11 mouse cellular contexts compared by ENCODE assay signal in the genomic region with DNA sequence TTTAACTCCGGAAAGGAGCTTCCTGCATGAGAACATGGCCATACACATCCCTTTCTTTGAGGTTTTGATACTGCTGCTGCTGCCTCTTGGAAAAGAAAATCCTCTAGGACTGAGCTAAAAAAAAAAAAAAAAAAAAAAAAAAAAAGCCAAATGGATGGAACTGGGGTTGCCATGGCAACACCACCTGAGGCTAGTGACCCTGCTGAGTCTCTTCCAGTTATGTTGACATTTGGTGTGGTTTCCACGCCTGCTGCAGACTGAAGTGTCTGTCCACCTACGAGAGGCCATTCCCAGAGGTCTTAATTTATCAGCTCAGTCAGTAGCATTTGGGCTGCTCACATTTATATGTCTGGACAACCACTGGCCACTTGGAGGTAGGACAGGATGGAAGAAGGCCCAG. TPM values are rescaled to one million over a fixed set of nuclear protein-coding genes. Genes with fewer than 3 reads are reported as not detected.
DNase-seq lines count a peak whose midpoint lies in the region; ATAC-seq and TF ChIP-seq lines count a peak whose summit lies in the region.
"Had no signal": no experiment of that assay in that cellular context is flagged by ENCODE, and none has a peak within 500 bp of the region (broad histone marks: within the 10 kb centered on the region; RNA-seq: fewer than 3 reads in every experiment).

No protein-coding gene starts in this region.

- H3K9ac ChIP-seq in lung, embryonic 14.5 days = no peak overlapping the region
- H3K9ac ChIP-seq in forebrain, embryonic 14.5 days (ENCODE audit: low read length) = no peak overlapping the region
- H3K9ac ChIP-seq in midbrain, embryonic 14.5 days (replicated peaks; ENCODE audit: low read length) = no peak overlapping the region
- H3K9ac ChIP-seq: kidney, embryonic 15.5 days had no signal

- DNase-seq in cerebellum, adult 2 months = peak; percentile 49 to 64
- DNase-seq in cerebellum, adult 11 months = no peak
- DNase-seq in lung, embryonic 14.5 days = peak; percentile 21
- DNase-seq in lung, adult 18-20 months = no peak
- DNase-seq in forebrain, embryonic 14.5 days (ENCODE audit: low spot score) = peak; percentile 25
- DNase-seq in midbrain, embryonic 14.5 days = peak; percentile 65
- no peak for DNase-seq in c-Kit-positive CD71-positive TER-119-positive erythroid progenitor cells, embryonic 14.5 days (ENCODE audit: low spot score)
- no peak for DNase-seq in lung, postnatal 36 days
- DNase-seq: heart, postnatal 14 days; thymus, adult 18-20 months had no signal

- no peak overlapping the region for H3K4me3 ChIP-seq in cerebellum, adult 2 months (replicated peaks; ENCODE audit: insufficient read depth, low read depth, low read length)
- no peak overlapping the region for H3K4me3 ChIP-seq in lung, embryonic 14.5 days (ENCODE audit: low read depth, low read length)
- no peak overlapping the region for H3K4me3 ChIP-seq in forebrain, embryonic 14.5 days (ENCODE audit: low read depth, low read length)
- H3K4me3 ChIP-seq in midbrain, embryonic 14.5 days (replicated peaks; ENCODE audit: low read depth, low read length) = no peak overlapping the region
- H3K4me3 ChIP-seq: kidney, embryonic 15.5 days had no signal

- H3K9me3 ChIP-seq in lung, embryonic 14.5 days (ENCODE audit: low read depth, low read length) = no peaks in the 10 kb centered on the region
- no peaks in the 10 kb centered on the region for H3K9me3 ChIP-seq in forebrain, embryonic 14.5 days (replicated peaks; ENCODE audit: control insufficient read depth, low read length)
- H3K9me3 ChIP-seq in midbrain, embryonic 14.5 days (ENCODE audit: control insufficient read depth, low read length) = no peaks in the 10 kb centered on the region
- H3K9me3 ChIP-seq: kidney, embryonic 15.5 days had no signal

- ATAC-seq in lung, embryonic 14.5 days (ENCODE audit: insufficient read depth) = no peak
- no peak for ATAC-seq in forebrain, embryonic 14.5 days
- no peak for ATAC-seq in midbrain, embryonic 14.5 days (ENCODE audit: low FRiP score, low TSS enrichment)

- TF ChIP-seq CTCF in cerebellum, adult 2 months (IDR thresholded peaks at IDR 0.05; ENCODE audit: borderline replicate concordance, insufficient read depth, low read depth, low read length) = no peak
- no peak for TF ChIP-seq CTCF in lung, embryonic 14.5 days (IDR thresholded peaks at IDR 0.05; ENCODE audit: low read depth)

- 17% methylated on average over 3 of the region's 3 CpGs for WGBS in cerebellum, adult 2 months
- WGBS in lung, embryonic 14.5 days = 22% methylated on average over 3 of the region's 3 CpGs
- 19% methylated on average over 3 of the region's 3 CpGs for WGBS in forebrain, embryonic 14.5 days
- 18% methylated on average over 3 of the region's 3 CpGs for WGBS in midbrain, embryonic 14.5 days

- no peaks in the 10 kb centered on the region for H3K27me3 ChIP-seq in cerebellum, adult 2 months (ENCODE audit: control insufficient read depth, insufficient read depth, low read length)
- H3K27me3 ChIP-seq in lung, embryonic 14.5 days (ENCODE audit: insufficient read depth, low read length) = no peaks in the 10 kb centered on the region
- H3K27me3 ChIP-seq in forebrain, embryonic 14.5 days (replicated peaks; ENCODE audit: control insufficient read depth, insufficient read depth, low read length) = no peaks in the 10 kb centered on the region
- H3K27me3 ChIP-seq in midbrain, embryonic 14.5 days (ENCODE audit: control insufficient read depth, insufficient read depth, low read length) = no peaks in the 10 kb centered on the region
- H3K27me3 ChIP-seq: kidney, embryonic 15.5 days had no signal

- H3K27ac ChIP-seq in cerebellum, adult 2 months (ENCODE audit: insufficient read depth, low read length) = 0 out of 2 replicates have a peak overlapping the region, but pooled peaks have one; percentile 12
- H3K27ac ChIP-seq in lung, embryonic 14.5 days (ENCODE audit: low read depth) = no peak overlapping the region
- H3K27ac ChIP-seq in forebrain, embryonic 14.5 days (ENCODE audit: low read depth, low read length) = no peak overlapping the region
- H3K27ac ChIP-seq in midbrain, embryonic 14.5 days (replicated peaks; ENCODE audit: low read depth, low read length) = peak overlapping the region; percentile 67
- H3K27ac ChIP-seq: kidney, embryonic 15.5 days had no signal

- TF ChIP-seq POLR2A in cerebellum, adult 2 months (IDR thresholded peaks at IDR 0.05; ENCODE audit: borderline replicate concordance, insufficient read depth, low read length) = no peak

- no peak overlapping the region for H3K4me2 ChIP-seq in lung, embryonic 14.5 days
- H3K4me2 ChIP-seq in forebrain, embryonic 14.5 days (ENCODE audit: low read length) = no peak overlapping the region
- no peak overlapping the region; the same call in 1 of the 2 replicates for H3K4me2 ChIP-seq in midbrain, embryonic 14.5 days (ENCODE audit: low read length)
- H3K4me2 ChIP-seq: kidney, embryonic 15.5 days had no signal

- H3K4me1 ChIP-seq in cerebellum, adult 2 months (ENCODE audit: control insufficient read depth, insufficient read depth, low read length) = peaks cover 3% of the 10 kb centered on the region; the same call in 1 of the 2 replicates
- H3K4me1 ChIP-seq in lung, embryonic 14.5 days (ENCODE audit: insufficient read depth) = peaks cover 3% of the 10 kb centered on the region; the same call in 1 of the 2 replicates
- H3K4me1 ChIP-seq in forebrain, embryonic 14.5 days (ENCODE audit: control insufficient read depth, insufficient read depth, low read length) = no peaks in the 10 kb centered on the region
- H3K4me1 ChIP-seq in midbrain, embryonic 14.5 days (ENCODE audit: control insufficient read depth, insufficient read depth, low read length) = peaks cover 13% of the 10 kb centered on the region; the same call in 1 of the 2 replicates

- peaks cover 18% of the 10 kb centered on the region for H3K36me3 ChIP-seq in lung, embryonic 14.5 days (ENCODE audit: insufficient read depth)
- H3K36me3 ChIP-seq in forebrain, embryonic 14.5 days (ENCODE audit: control insufficient read depth, insufficient read depth, low read length) = peaks cover 15% of the 10 kb centered on the region
- peaks cover 15% of the 10 kb centered on the region for H3K36me3 ChIP-seq in midbrain, embryonic 14.5 days (ENCODE audit: control insufficient read depth, insufficient read depth, low read length)

RNA-seq across cellular contexts. Expression of a gene that starts 2.3 kb away (rescaled TPM):
- polyA plus RNA-seq in cerebellum, adult 2 months (2012; rRNA removed) = 14.1 and 15.6 TPM in 2 replicates
- polyA plus RNA-seq in lung, embryonic 14.5 days (2014; fragmentation: Nextera tagmentation; extraction: Ambion mirVana) = 21.5 and 24.7 TPM in 2 replicates
- 18.3 and 19.7 TPM in 2 replicates for polyA plus RNA-seq in forebrain, embryonic 14.5 days (2014; fragmentation: Nextera tagmentation; extraction: Ambion mirVana)
- 18.0 and 21.0 TPM in 2 replicates for polyA plus RNA-seq in midbrain, embryonic 14.5 days (2014; fragmentation: Nextera tagmentation; extraction: Ambion mirVana)

RNA-seq across cellular contexts. Expression of a gene that starts 9.9 kb away (rescaled TPM):
- 155 and 157 TPM in 2 replicates for polyA plus RNA-seq in cerebellum, adult 2 months (2012; rRNA removed)
- polyA plus RNA-seq in lung, embryonic 14.5 days (2014; fragmentation: Nextera tagmentation; extraction: Ambion mirVana) = 162 and 163 TPM in 2 replicates
- 171 and 189 TPM in 2 replicates for polyA plus RNA-seq in forebrain, embryonic 14.5 days (2014; fragmentation: Nextera tagmentation; extraction: Ambion mirVana)
- 156 and 165 TPM in 2 replicates for polyA plus RNA-seq in midbrain, embryonic 14.5 days (2014; fragmentation: Nextera tagmentation; extraction: Ambion mirVana)

RNA-seq across cellular contexts. Expression of a gene that starts 13.8 kb away (rescaled TPM):
- polyA plus RNA-seq in cerebellum, adult 2 months (2012; rRNA removed) = 3.7 and 3.8 TPM in 2 replicates
- 6.1 and 6.6 TPM in 2 replicates for polyA plus RNA-seq in lung, embryonic 14.5 days (2014; fragmentation: Nextera tagmentation; extraction: Ambion mirVana)
- 9.0 and 9.7 TPM in 2 replicates for polyA plus RNA-seq in forebrain, embryonic 14.5 days (2014; fragmentation: Nextera tagmentation; extraction: Ambion mirVana)
- polyA plus RNA-seq in midbrain, embryonic 14.5 days (2014; fragmentation: Nextera tagmentation; extraction: Ambion mirVana) = 7.2 and 7.9 TPM in 2 replicates

RNA-seq across cellular contexts. Expression of a gene that starts 14.3 kb away (rescaled TPM):
- polyA plus RNA-seq in cerebellum, adult 2 months (2012; rRNA removed) = 15.9 and 20.2 TPM in 2 replicates
- 67.7 and 72.3 TPM in 2 replicates for polyA plus RNA-seq in lung, embryonic 14.5 days (2014; fragmentation: Nextera tagmentation; extraction: Ambion mirVana)
- 30.8 and 41.4 TPM in 2 replicates for polyA plus RNA-seq in forebrain, embryonic 14.5 days (2014; fragmentation: Nextera tagmentation; extraction: Ambion mirVana)
- polyA plus RNA-seq in midbrain, embryonic 14.5 days (2014; fragmentation: Nextera tagmentation; extraction: Ambion mirVana) = 24.8 and 32.4 TPM in 2 replicates

RNA-seq across cellular contexts. Expression of a gene that starts 17.7 kb away (rescaled TPM):
- 169 and 170 TPM in 2 replicates for polyA plus RNA-seq in cerebellum, adult 2 months (2012; rRNA removed)
- 166 and 207 TPM in 2 replicates for polyA plus RNA-seq in lung, embryonic 14.5 days (2014; fragmentation: Nextera tagmentation; extraction: Ambion mirVana)
- polyA plus RNA-seq in forebrain, embryonic 14.5 days (2014; fragmentation: Nextera tagmentation; extraction: Ambion mirVana) = 273 and 345 TPM in 2 replicates
- polyA plus RNA-seq in midbrain, embryonic 14.5 days (2014; fragmentation: Nextera tagmentation; extraction: Ambion mirVana) = 270 and 278 TPM in 2 replicates

Comparison
In these comparisons a context has a peak if more than half of its experiments do, and no peak if none do; other contexts are left out.
1. DNase-seq: peak in cerebellum, adult 2 months (2 of 2), lung, embryonic 14.5 days (single experiment), forebrain, embryonic 14.5 days (single experiment) and midbrain, embryonic 14.5 days (single experiment); none in cerebellum, adult 11 months (single experiment), lung, adult 18-20 months (0 of 2), c-Kit-positive CD71-positive TER-119-positive erythroid progenitor cells, embryonic 14.5 days (single experiment) and lung, postnatal 36 days (single experiment).
2. H3K27ac ChIP-seq: peak in cerebellum, adult 2 months (single experiment) and midbrain, embryonic 14.5 days (single experiment); none in lung, embryonic 14.5 days (single experiment) and forebrain, embryonic 14.5 days (single experiment).